Mouse (Mus musculus) MEL (cell line): ENCODE measurements around the gene Idh3b. TPM values are rescaled to one million over a fixed set of nuclear protein-coding genes. Genes with fewer than 3 reads are reported as not detected.

Experiments
- DNase-seq: peaks from one replicate; pipeline ENCODE4 v3.0.0; 2011; ENCODE audit warnings: low read depth, low spot score
- H3K27ac ChIP-seq: 2 replicates; pipeline ENCODE4 v1.5.1; 2012; ENCODE audit warnings: low read depth, mild to moderate bottlenecking, control low read depth, low read length, moderate library complexity; ENCODE audit not compliant: control insufficient read depth
- H3K27me3 ChIP-seq, 2 experiments: fragments of 150-350 bp in 1 of 2; sonication (generic) in 1 of 2; 2 replicates each; pipeline ENCODE4 v1.6.1; 2012; ENCODE audit warnings: low read length in 2 of 2, mild to moderate bottlenecking in 2 of 2, improper control_type of control experiment in 1 of 2, moderate library complexity in 1 of 2; ENCODE audit not compliant: insufficient read depth in 2 of 2, control insufficient read depth in 1 of 2
- H3K36me3 ChIP-seq, 2 experiments: 2 replicates each; pipeline ENCODE4 v1.6.1; 2012 to 2014; ENCODE audit warnings: low read length in 2 of 2, improper control_type of control experiment in 1 of 2, inconsistent platforms in 1 of 2, mild to moderate bottlenecking in 1 of 2; ENCODE audit not compliant: insufficient read depth in 2 of 2, control insufficient read depth in 1 of 2
- H3K4me1 ChIP-seq, 2 experiments: fragments of 150-350 bp in 1 of 2; sonication (generic) in 1 of 2; 2 replicates each; pipeline ENCODE4 v1.6.1; 2012; ENCODE audit warnings: low read length in 2 of 2, improper control_type of control experiment in 1 of 2, mild to moderate bottlenecking in 1 of 2; ENCODE audit not compliant: insufficient read depth in 2 of 2, control insufficient read depth in 1 of 2
- H3K4me3 ChIP-seq, 2 experiments: fragments of 150-350 bp in 1 of 2; sonication (generic) in 1 of 2; 2 replicates each; pipeline ENCODE4 v1.5.1; 2012; ENCODE audit warnings: low read depth in 2 of 2, low read length in 2 of 2, mild to moderate bottlenecking in 2 of 2, moderate library complexity in 2 of 2, control low read depth in 1 of 2, improper control_type of control experiment in 1 of 2; ENCODE audit not compliant: control insufficient read depth in 1 of 2, insufficient read depth in 1 of 2
- H3K79me2 ChIP-seq: 2 replicates; pipeline ENCODE4 v1.6.1; 2012; ENCODE audit warnings: mild to moderate bottlenecking, low read length, moderate library complexity; ENCODE audit not compliant: control insufficient read depth, poor library complexity, insufficient read depth
- H3K9ac ChIP-seq: 2 replicates; pipeline ENCODE4 v1.6.1; 2012; ENCODE audit warnings: low read depth, mild to moderate bottlenecking, control low read depth, low read length, moderate library complexity; ENCODE audit not compliant: control insufficient read depth, poor library complexity, severe bottlenecking
- H3K9me3 ChIP-seq: fragments of 150-350 bp; sonication (generic); replicated peaks from 2 replicates; pipeline ENCODE4 v1.6.1; 2012; ENCODE audit warnings: mild to moderate bottlenecking, low read length, improper control_type of control experiment, moderate library complexity; ENCODE audit not compliant: insufficient read depth
- BHLHE40 ChIP-seq: IDR thresholded peaks from 2 replicates; pipeline ENCODE4 v1.6.1; 2012; ENCODE audit warnings: low read depth, mild to moderate bottlenecking, inconsistent platforms, low read length, improper control_type of control experiment, borderline replicate concordance
- CHD1 ChIP-seq: IDR thresholded peaks from 2 replicates; pipeline ENCODE4 v1.6.1; 2012; ENCODE audit warnings: low read depth, mild to moderate bottlenecking, inconsistent platforms, low read length, improper control_type of control experiment
- CHD2 ChIP-seq: IDR thresholded peaks from 2 replicates; pipeline ENCODE4 v1.6.1; 2011; ENCODE audit warnings: low read length, improper control_type of control experiment
- E2F4 ChIP-seq: IDR thresholded peaks from 2 replicates; pipeline ENCODE4 v1.6.1; 2011; ENCODE audit warnings: low read depth, low read length, improper control_type of control experiment, borderline replicate concordance
- ELF1 ChIP-seq: IDR thresholded peaks from 2 replicates; pipeline ENCODE4 v1.6.1; 2014; ENCODE audit warnings: low read depth, mild to moderate bottlenecking, inconsistent platforms, low read length, improper control_type of control experiment, moderate library complexity
- EP300 ChIP-seq, 2 experiments: IDR thresholded peaks; 2 replicates each; pipeline ENCODE4 v1.6.1; 2011; ENCODE audit warnings: improper control_type of control experiment in 2 of 2, low read length in 2 of 2, low read depth in 1 of 2, mild to moderate bottlenecking in 1 of 2
- ETS1 ChIP-seq: IDR thresholded peaks from 2 replicates; pipeline ENCODE4 v1.6.1; 2012; ENCODE audit warnings: low read depth, mild to moderate bottlenecking, inconsistent platforms, low read length, improper control_type of control experiment, moderate library complexity
- GABPA ChIP-seq: IDR thresholded peaks from 2 replicates; pipeline ENCODE4 v1.6.1; 2012; ENCODE audit warnings: low read depth, mild to moderate bottlenecking, inconsistent platforms, low read length, improper control_type of control experiment, moderate library complexity
- GATA1 ChIP-seq: IDR thresholded peaks from 2 replicates; pipeline ENCODE4 v1.6.1; 2011; ENCODE audit warnings: low read depth, low read length, improper control_type of control experiment
- HCFC1 ChIP-seq: IDR thresholded peaks from 2 replicates; pipeline ENCODE4 v1.6.1; 2012; ENCODE audit warnings: low read depth, mild to moderate bottlenecking, inconsistent platforms, low read length, improper control_type of control experiment, moderate library complexity
- JUND ChIP-seq: IDR thresholded peaks from 2 replicates; pipeline ENCODE4 v1.6.1; 2011; ENCODE audit warnings: low read depth, mild to moderate bottlenecking, improper control_type of control experiment, low read length
- KAT2A ChIP-seq: conservative IDR thresholded peaks from 2 replicates; pipeline ENCODE4 v1.6.1; 2012; ENCODE audit warnings: low read depth, low read length, improper control_type of control experiment, inconsistent platforms
- MAX ChIP-seq: IDR thresholded peaks from 2 replicates; pipeline ENCODE4 v1.6.1; 2011; ENCODE audit warnings: low read length, improper control_type of control experiment
- MAZ ChIP-seq: IDR thresholded peaks from 2 replicates; pipeline ENCODE4 v1.6.1; 2012; ENCODE audit warnings: low read depth, mild to moderate bottlenecking, inconsistent platforms, low read length, improper control_type of control experiment
- MXI1 ChIP-seq: IDR thresholded peaks from 2 replicates; pipeline ENCODE4 v1.6.1; 2011; ENCODE audit warnings: mild to moderate bottlenecking, low read depth, low read length, improper control_type of control experiment
- MYB ChIP-seq: IDR thresholded peaks from 2 replicates; pipeline ENCODE4 v1.6.1; 2011; ENCODE audit warnings: mild to moderate bottlenecking, low read depth, low read length, improper control_type of control experiment
- MYC ChIP-seq: IDR thresholded peaks from 2 replicates; pipeline ENCODE4 v1.6.1; 2011; ENCODE audit warnings: low read depth, mild to moderate bottlenecking, low read length, improper control_type of control experiment, moderate library complexity
- NELFE ChIP-seq: IDR thresholded peaks from 2 replicates; pipeline ENCODE4 v1.6.1; 2011; ENCODE audit warnings: low read depth, low read length, improper control_type of control experiment
- POLR2A ChIP-seq, 2 experiments: IDR thresholded peaks; 2 replicates each; pipeline ENCODE4 v1.6.1; 2011 to 2012; ENCODE audit warnings: low read length in 2 of 2, mild to moderate bottlenecking in 2 of 2, control low read depth in 1 of 2, improper control_type of control experiment in 1 of 2, low read depth in 1 of 2, moderate library complexity in 1 of 2; ENCODE audit not compliant: control insufficient read depth in 1 of 2, insufficient read depth in 1 of 2, poor library complexity in 1 of 2
- POLR2AphosphoS2 ChIP-seq: IDR thresholded peaks from 2 replicates; pipeline ENCODE4 v1.6.1; 2011; ENCODE audit warnings: low read length, improper control_type of control experiment
- POLR2AphosphoS5 ChIP-seq: IDR thresholded peaks from 2 replicates; pipeline ENCODE4 v1.6.1; 2012; ENCODE audit warnings: low read depth, borderline replicate concordance, mild to moderate bottlenecking, inconsistent platforms, low read length, moderate library complexity, mixed read lengths
- RAD21 ChIP-seq: IDR thresholded peaks from 2 replicates; pipeline ENCODE4 v1.6.1; 2011; ENCODE audit warnings: mild to moderate bottlenecking, low read depth, low read length, improper control_type of control experiment
- RCOR1 ChIP-seq: IDR thresholded peaks from 2 replicates; pipeline ENCODE4 v1.6.1; 2012; ENCODE audit warnings: low read depth, mild to moderate bottlenecking, inconsistent platforms, low read length, improper control_type of control experiment
- SIN3A ChIP-seq: IDR thresholded peaks from 2 replicates; pipeline ENCODE4 v1.6.1; 2012; ENCODE audit warnings: low read length, improper control_type of control experiment, inconsistent platforms
- SMC3 ChIP-seq: IDR thresholded peaks from 2 replicates; pipeline ENCODE4 v1.6.1; 2011; ENCODE audit warnings: low read depth, low read length, improper control_type of control experiment
- TAL1 ChIP-seq: IDR thresholded peaks from 2 replicates; pipeline ENCODE4 v1.6.1; 2012; ENCODE audit warnings: mild to moderate bottlenecking, inconsistent platforms, low read length, moderate library complexity, mixed read lengths
- TBP ChIP-seq: IDR thresholded peaks from 2 replicates; pipeline ENCODE4 v1.8.0; 2011; ENCODE audit warnings: low read depth, low read length, improper control_type of control experiment
- TCF12 ChIP-seq: IDR thresholded peaks from 2 replicates; pipeline ENCODE4 v1.6.1; 2014; ENCODE audit warnings: low read depth, mild to moderate bottlenecking, inconsistent platforms, low read length, improper control_type of control experiment, moderate library complexity
- USF1 ChIP-seq: IDR thresholded peaks from 2 replicates; pipeline ENCODE4 v1.6.1; 2014; ENCODE audit warnings: low read depth, mild to moderate bottlenecking, inconsistent platforms, low read length, improper control_type of control experiment, moderate library complexity
- USF2 ChIP-seq, 2 experiments: IDR thresholded peaks; 2 replicates each; pipeline ENCODE4 v1.6.1; 2011 to 2012; ENCODE audit warnings: improper control_type of control experiment in 2 of 2, low read length in 2 of 2, borderline replicate concordance in 1 of 2, inconsistent platforms in 1 of 2, low read depth in 1 of 2, mild to moderate bottlenecking in 1 of 2; ENCODE audit not compliant: insufficient read depth in 1 of 2
- ZC3H11A ChIP-seq: IDR thresholded peaks from 2 replicates; pipeline ENCODE4 v1.6.1; 2012; ENCODE audit warnings: low read depth, mild to moderate bottlenecking, inconsistent platforms, low read length, improper control_type of control experiment
- ZMIZ1 ChIP-seq: IDR thresholded peaks from 2 replicates; pipeline ENCODE4 v1.6.1; 2012; ENCODE audit warnings: low read depth, mild to moderate bottlenecking, inconsistent platforms, low read length, improper control_type of control experiment, moderate library complexity
- ZNF384 ChIP-seq: IDR thresholded peaks from 2 replicates; pipeline ENCODE4 v1.6.1; 2012; ENCODE audit warnings: low read depth, mild to moderate bottlenecking, inconsistent platforms, low read length, improper control_type of control experiment
- polyA plus RNA-seq, 2 experiments: library from polyadenylated mRNA; stranded (reverse) in 1 of 2; unstranded in 1 of 2; fragments of >175 nt in 1 of 2; fragments of >200 nt in 1 of 2; gene quantifications; 2 replicates each; pipeline versions ENCODE4 v1.2.1 to v1.2.4; 2012; ENCODE audit warnings: low replicate concordance in 2 of 2, low read depth in 1 of 2; ENCODE audit not compliant: insufficient read length in 2 of 2, insufficient read depth in 1 of 2, missing spikeins in 1 of 2
- total RNA-seq: library from RNA; depleted of rRNA; stranded (reverse); fragments of 300-350 nt; gene quantifications from 2 replicates; pipeline ENCODE4 v1.2.3, GENCODE M21; 2012; rRNA removed

Gene Idh3b
- total RNA-seq (205 and 210 TPM in 2 replicates), polyA plus RNA-seq (1,000 to 10,000 TPM in 1 of 2 experiments, 100 to 1,000 TPM in 1; 551 to 1,030 TPM)

DNA sequence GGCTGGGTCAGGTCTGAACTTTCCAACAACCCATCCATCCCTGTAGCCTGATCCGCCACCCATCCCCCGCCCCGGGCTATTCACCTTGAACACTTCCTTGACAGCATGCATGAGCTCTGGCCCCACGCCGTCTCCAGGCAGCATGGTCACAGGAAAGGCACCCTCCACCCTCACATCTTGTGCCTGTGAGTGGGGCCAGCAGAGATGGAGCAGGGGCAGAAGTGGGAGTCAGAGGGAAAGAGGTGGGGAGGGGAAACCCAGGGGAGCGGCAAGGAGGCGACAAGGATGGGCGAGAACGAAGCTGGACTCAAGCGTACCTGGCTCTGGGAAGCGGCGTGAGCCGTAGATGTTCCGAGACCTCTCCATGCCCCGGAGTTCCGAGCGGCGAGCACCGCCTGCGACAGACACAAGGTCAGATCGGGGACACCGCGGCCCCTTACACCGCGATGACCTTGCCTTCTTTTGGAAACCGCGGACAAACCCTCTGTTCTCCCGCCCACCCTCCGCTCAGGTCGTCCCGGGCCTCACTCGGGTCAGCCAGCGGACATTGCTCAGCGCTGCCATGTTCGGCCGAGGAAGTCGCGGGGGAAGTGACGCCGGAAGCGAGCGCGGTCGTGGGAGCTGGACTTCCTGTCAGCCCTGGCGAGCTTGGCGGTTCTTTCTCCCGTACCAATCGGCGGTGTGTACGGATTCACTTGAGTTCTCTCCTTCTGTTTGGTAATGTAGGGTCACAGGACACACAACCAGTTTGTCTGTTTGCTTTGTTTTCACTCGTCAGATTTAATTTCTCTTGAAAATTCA, at the start of gene Idh3b:
Idh3b (minus strand) TSS at position 694 of the 801 bp plus-strand sequence.
- peak; percentile 92 for DNase-seq
- Histone ChIP-seq H3K4me1 (peaks cover 0 to 6% of the 10 kb centered on the region in 2 experiments; a peak in 1 of 4 replicates), H3K36me3 (peaks cover 2 to 10% of the 10 kb centered on the region in 2 experiments; a peak in 3 of 4 replicates), H3K79me2 (peaks cover 17% of the 10 kb centered on the region), H3K27ac (peak within 1 kb of the TSS; percentile 62), H3K9me3 (no peaks in the 10 kb centered on the region), H3K9ac (peak within 1 kb of the TSS; percentile 81), H3K27me3 (no peaks in the 10 kb centered on the region), H3K4me3 (peak within 1 kb of the TSS; percentile 68 to 80)
- TF ChIP-seq POLR2A (IDR thresholded peaks at IDR 0.05; ENCODE audit: control insufficient read depth in 1 of 2, insufficient read depth in 1 of 2, low read depth in 1 of 2, low read length in 2 of 2, poor library complexity in 1 of 2) (peak; percentile 36 to 96; a peak in 3 of 4 replicates), GABPA (no peak), SMC3 (no peak), E2F4 (peak; percentile 86; the same call in 1 of the 2 replicates), POLR2AphosphoS2 (peak; percentile 94), ZNF384 (no peak), GATA1 (no peak), ELF1 (peak; percentile 83), ETS1 (no peak), POLR2AphosphoS5 (no peak), ZC3H11A (no peak), MYC (peak; percentile 60; the same call in 1 of the 2 replicates), CHD2 (no peak), ZMIZ1 (peak; percentile 94), TAL1 (no peak), KAT2A (peak; percentile 70), RAD21 (no peak), USF1 (peak; percentile 15; the same call in 1 of the 2 replicates), TBP (peak; percentile 90), MXI1 (peak; percentile 94), NELFE (peak; percentile 96), MAZ (no peak), HCFC1 (peak; percentile 93), EP300 (IDR thresholded peaks at IDR 0.05; ENCODE audit: low read depth in 1 of 2, low read length in 2 of 2) (no peak; a peak in 1 of 4 replicates), TCF12 (peak; percentile 82), RCOR1 (no peak), BHLHE40 (no peak), USF2 (IDR thresholded peaks at IDR 0.05; ENCODE audit: borderline replicate concordance in 1 of 2, insufficient read depth in 1 of 2, low read depth in 1 of 2, low read length in 2 of 2) (no peak), SIN3A (peak; percentile 88), MAX (0 out of 2 replicates have a peak, but pooled peaks have one; percentile 29), CHD1 (0 out of 2 replicates have a peak, but pooled peaks have one; percentile 30), MYB (no peak), JUND (no peak)
